9 mouse cellular contexts compared by ENCODE assay signal in the genomic region with DNA sequence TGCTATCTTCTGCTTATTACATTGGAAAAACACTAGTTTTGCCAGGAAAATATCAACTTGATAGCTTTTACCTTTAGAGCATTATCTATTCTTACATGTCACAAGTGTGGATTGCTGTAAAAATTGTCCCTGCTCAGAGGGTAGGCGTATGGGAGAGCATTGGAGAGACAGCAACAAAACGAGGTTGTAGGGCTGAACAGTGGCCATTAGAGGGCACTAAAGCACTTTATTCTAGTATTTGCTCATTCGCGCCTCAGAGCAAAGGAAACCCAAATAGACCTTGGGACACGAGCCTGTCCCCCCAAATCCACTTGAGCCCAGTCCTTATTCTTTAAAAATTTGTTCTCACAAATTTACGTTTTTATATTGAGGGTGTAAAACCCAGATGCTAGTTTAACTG. TPM values are rescaled to one million over a fixed set of nuclear protein-coding genes. Genes with fewer than 3 reads are reported as not detected.
DNase-seq lines count a peak whose midpoint lies in the region; ATAC-seq and TF ChIP-seq lines count a peak whose summit lies in the region.
"Had no signal": no experiment of that assay in that cellular context is flagged by ENCODE, and none has a peak within 500 bp of the region (broad histone marks: within the 10 kb centered on the region; RNA-seq: fewer than 3 reads in every experiment).

No protein-coding gene starts in this region.

- H3K27me3 ChIP-seq in heart, embryonic 11.5 days (ENCODE audit: control insufficient read depth, insufficient read depth, low read length), result no peaks in the 10 kb centered on the region
- H3K27me3 ChIP-seq: midbrain, embryonic 12.5 days had no signal

- H3K4me1 ChIP-seq in heart, embryonic 11.5 days (ENCODE audit: control insufficient read depth, insufficient read depth, low read length), result no peaks in the 10 kb centered on the region
- H3K4me1 ChIP-seq in cortical plate, adult 2 months (ENCODE audit: control insufficient read depth, insufficient read depth, low read length), result no peaks in the 10 kb centered on the region

- H3K4me2 ChIP-seq in heart, embryonic 11.5 days, result no peak overlapping the region
- H3K4me2 ChIP-seq: midbrain, embryonic 12.5 days had no signal

- peak; percentile 22 for DNase-seq in heart, adult 8-10 months (ENCODE audit: low spot score)
- DNase-seq in adrenal gland, adult (ENCODE audit: inconsistent age in 2 of 2, low spot score in 1 of 2), result peak; percentile 28 to 85
- DNase-seq in layer of hippocampus, adult 9-10 months (ENCODE audit: low spot score), result peak; percentile 66
- DNase-seq in lung, postnatal 14 days, result peak; percentile 50
- DNase-seq in right cerebral cortex, postnatal 25 days, result peak; percentile 47

- H3K27ac ChIP-seq in heart, embryonic 11.5 days (ENCODE audit: low read depth, low read length), result no peak overlapping the region
- no peak overlapping the region for H3K27ac ChIP-seq in cortical plate, adult 2 months (ENCODE audit: insufficient read depth, low read length)
- H3K27ac ChIP-seq: midbrain, embryonic 12.5 days had no signal

- no peak overlapping the region for H3K9ac ChIP-seq in heart, embryonic 11.5 days (ENCODE audit: low read depth, low read length)
- H3K9ac ChIP-seq: midbrain, embryonic 12.5 days had no signal

- no peak for ATAC-seq in heart, embryonic 11.5 days (replicated peaks; ENCODE audit: insufficient number of reproducible peaks, low FRiP score, low TSS enrichment)
- ATAC-seq in hematopoietic stem cell, adult 5-6 weeks (replicated peaks in 1 of 2; ENCODE audit: insufficient read depth in 1 of 2, low FRiP score in 2 of 2, low TSS enrichment in 1 of 2, low read depth in 1 of 2, poor library complexity in 2 of 2, severe bottlenecking in 2 of 2), result peak; percentile 59 to 88; a peak in 3 of 4 replicates

- H3K36me3 ChIP-seq in heart, embryonic 11.5 days (ENCODE audit: control insufficient read depth, insufficient read depth, low read length), result no peaks in the 10 kb centered on the region

- TF ChIP-seq POLR2A in cortical plate, adult 2 months (IDR thresholded peaks at IDR 0.05; ENCODE audit: extremely low read depth, insufficient read depth, low read length), result no peak

- H3K4me3 ChIP-seq in heart, embryonic 11.5 days (ENCODE audit: low read depth, low read length), result no peak overlapping the region
- no peak overlapping the region for H3K4me3 ChIP-seq in cortical plate, adult 2 months (ENCODE audit: insufficient read depth, low read length)
- H3K4me3 ChIP-seq: midbrain, embryonic 12.5 days had no signal

- 10% methylated on average over 6 of the region's 6 CpGs for WGBS in heart, embryonic 11.5 days (ENCODE audit: insufficient replicate concordance)

- peak; percentile 69 for TF ChIP-seq CTCF in cortical plate, adult 2 months (IDR thresholded peaks at IDR 0.05; ENCODE audit: extremely low read depth, insufficient read depth, low read length)

- H3K9me3 ChIP-seq in heart, embryonic 11.5 days (replicated peaks; ENCODE audit: control insufficient read depth, low read length), result no peaks in the 10 kb centered on the region
- H3K9me3 ChIP-seq: midbrain, embryonic 12.5 days had no signal

RNA-seq across cellular contexts. Expression of gene Pth2r, which starts 0.9 kb away (rescaled TPM):
- total RNA-seq in heart, adult 8-10 months (2022), result not detected
- polyA plus RNA-seq in heart, embryonic 11.5 days (2014; fragmentation: Nextera tagmentation; extraction: Ambion mirVana), result 0.09 TPM in 1 of 2 replicates, not detected in the other
- 1.1 and 1.3 TPM in 2 replicates for polyA plus RNA-seq in cortical plate, adult 2 months (2012; rRNA removed)
- not detected in 2 replicates for total RNA-seq in hematopoietic stem cell, adult 5-6 weeks (2017)
